Mouse (Mus musculus) kidney, embryonic 14.5 days (tissue): ENCODE measurements around the gene Arhgef25. TPM values are rescaled to one million over a fixed set of nuclear protein-coding genes. Genes with fewer than 3 reads are reported as not detected.

Experiments used
- ATAC-seq: fragments of 200-750 bp; cut with Nextera tagmentation; 2 replicates; pipeline ENCODE4 v1.8.0; 2017; ENCODE audit warnings: moderate number of reproducible peaks, mild to moderate bottlenecking, moderate TSS enrichment, moderate library complexity; ENCODE audit not compliant: low FRiP score, low TSS enrichment
- H3K27ac ChIP-seq: fragments of 300-500 bp; sonication (generic); 2 replicates; pipeline ENCODE4 v1.5.1; 2014; ENCODE audit warnings: low read depth, mild to moderate bottlenecking, low read length, moderate library complexity, mixed read lengths
- H3K27me3 ChIP-seq: fragments of 300-500 bp; sonication (generic); 2 replicates; pipeline ENCODE4 v1.6.1; 2014; ENCODE audit warnings: mild to moderate bottlenecking, low read length; ENCODE audit not compliant: control insufficient read depth, insufficient read depth
- H3K36me3 ChIP-seq: fragments of 300-500 bp; sonication (generic); 2 replicates; pipeline ENCODE4 v1.6.1; 2014; ENCODE audit warnings: low read length, mixed read lengths; ENCODE audit not compliant: control insufficient read depth, insufficient read depth
- H3K4me1 ChIP-seq: fragments of 300-500 bp; sonication (generic); 2 replicates; pipeline ENCODE4 v1.6.1; 2014; ENCODE audit warnings: low read length, mixed read lengths; ENCODE audit not compliant: control insufficient read depth, insufficient read depth
- H3K4me2 ChIP-seq: fragments of 300-500 bp; sonication (generic); replicated peaks from 2 replicates; pipeline ENCODE4 v1.6.1; 2014; ENCODE audit warnings: low read depth, mild to moderate bottlenecking, low read length
- H3K4me3 ChIP-seq: fragments of 300-500 bp; sonication (generic); 2 replicates; pipeline ENCODE4 v1.5.1; 2014; ENCODE audit warnings: mild to moderate bottlenecking, low read length
- H3K9ac ChIP-seq: fragments of 300-500 bp; sonication (generic); 2 replicates; pipeline ENCODE4 v1.6.1; 2014; ENCODE audit warnings: low read depth, mild to moderate bottlenecking, low read length, moderate library complexity
- H3K9me3 ChIP-seq: fragments of 300-500 bp; sonication (generic); 2 replicates; pipeline ENCODE4 v1.6.1; 2016; ENCODE audit warnings: low read length; ENCODE audit not compliant: control insufficient read depth
- WGBS: fragments of 180-500 bp; shearing (Covaris S2); extraction: QIAGEN DNeasy Blood & Tissue Kit; methylation state at CpG from one replicate; pipeline ENCODE4 v1.1.7; 2014; 5-methylcytosine and 5-hydroxymethylcytosine counted together
- polyA plus RNA-seq: library from polyadenylated mRNA; unstranded; fragments of >200 nt; fragmentation: Nextera tagmentation; extraction: Ambion mirVana; gene quantifications from 2 replicates; pipeline ENCODE4 v1.2.1, GENCODE M21; 2014

The Arhgef25 gene
- polyA plus RNA-seq, 1 experiment from 2014 or later = 32.9 TPM

GRCm38 (mm10) chr10:127225732-127226131 is 35.8 kb upstream of the Arhgef25 start:
- WGBS = 8% methylated on average over 10 of the region's 10 CpGs
- ATAC-seq = no peak

GRCm38 (mm10) chr10:127225213-127225612 is 35.3 kb upstream of the Arhgef25 start:
- H3K9ac ChIP-seq = no peak overlapping the region
- H3K4me2 ChIP-seq = no peak overlapping the region
- no peaks in the 10 kb centered on the region for H3K9me3 ChIP-seq
- no peaks in the 10 kb centered on the region for H3K36me3 ChIP-seq
- no peak for ATAC-seq
- no peak overlapping the region for H3K27ac ChIP-seq
- no peaks in the 10 kb centered on the region; the same call in 1 of the 2 replicates for H3K27me3 ChIP-seq
- no peak overlapping the region for H3K4me3 ChIP-seq
- 54% methylated on average over 6 of the region's 6 CpGs for WGBS
- no peaks in the 10 kb centered on the region for H3K4me1 ChIP-seq

More at GRCm38 (mm10) chr10:127225732-127226131, 35.8 kb upstream of the Arhgef25 start:
- Histone ChIP-seq H3K27ac (no peak overlapping the region), H3K4me1 (no peaks in the 10 kb centered on the region), H3K36me3 (no peaks in the 10 kb centered on the region), H3K4me3 (no peak overlapping the region), H3K27me3 (no peaks in the 10 kb centered on the region; the same call in 1 of the 2 replicates), H3K9me3 (no peaks in the 10 kb centered on the region), H3K4me2 (no peak overlapping the region), H3K9ac (no peak overlapping the region)

- Histone ChIP-seq H3K36me3 (no peaks in the 10 kb centered on the region), H3K4me1 (no peaks in the 10 kb centered on the region), H3K9ac (no peak overlapping the region), H3K27ac (no peak overlapping the region), H3K4me2 (no peak overlapping the region), H3K4me3 (no peak overlapping the region), H3K27me3 (no peaks in the 10 kb centered on the region), H3K9me3 (no peaks in the 10 kb centered on the region)
- 93% methylated on average over 2 of the region's 2 CpGs for WGBS
- no peak for ATAC-seq
These were observed 28.5 kb upstream of the Arhgef25 start for GRCm38 (mm10) chr10:127218339-127218738.

GRCm38 (mm10) chr10:127217177-127217576 is 27.3 kb upstream of the Arhgef25 start:
- H3K36me3 ChIP-seq = no peaks in the 10 kb centered on the region
- H3K4me1 ChIP-seq = no peaks in the 10 kb centered on the region
- H3K4me2 ChIP-seq = no peak overlapping the region
- H3K9me3 ChIP-seq = no peaks in the 10 kb centered on the region
- no peak overlapping the region for H3K27ac ChIP-seq
- no peak overlapping the region for H3K9ac ChIP-seq
- H3K27me3 ChIP-seq = no peaks in the 10 kb centered on the region
- ATAC-seq = no peak
- no peak overlapping the region for H3K4me3 ChIP-seq

GRCm38 (mm10) chr10:127216456-127216855 is 26.6 kb upstream of the Arhgef25 start:
- 93% methylated on average over 11 of the region's 11 CpGs for WGBS
- H3K27ac ChIP-seq = no peak overlapping the region
- ATAC-seq = no peak
- H3K4me1 ChIP-seq = no peaks in the 10 kb centered on the region
- H3K27me3 ChIP-seq = no peaks in the 10 kb centered on the region
- H3K9ac ChIP-seq = no peak overlapping the region
- no peak overlapping the region for H3K4me2 ChIP-seq
- H3K36me3 ChIP-seq = no peaks in the 10 kb centered on the region
- H3K4me3 ChIP-seq = no peak overlapping the region
- no peaks in the 10 kb centered on the region for H3K9me3 ChIP-seq

- no peak for ATAC-seq
- Histone ChIP-seq H3K4me3 (no peak overlapping the region), H3K4me1 (0 out of 2 replicates have a peak, but pooled peaks cover 6% of the 10 kb centered on the region), H3K9me3 (no peaks in the 10 kb centered on the region), H3K36me3 (no peaks in the 10 kb centered on the region), H3K4me2 (no peak overlapping the region), H3K9ac (no peak overlapping the region), H3K27me3 (no peaks in the 10 kb centered on the region), H3K27ac (no peak overlapping the region)
- 47% methylated on average over 1 of the region's 1 CpGs for WGBS
These were observed 24.5 kb upstream of the Arhgef25 start for GRCm38 (mm10) chr10:127214422-127214803.

- no peak overlapping the region for H3K4me3 ChIP-seq
- H3K27ac ChIP-seq = no peak overlapping the region
- 77% methylated on average over 13 of the region's 13 CpGs for WGBS
- H3K4me2 ChIP-seq = no peak overlapping the region
- H3K36me3 ChIP-seq = peaks cover 2% of the 10 kb centered on the region
- no peak overlapping the region for H3K9ac ChIP-seq
- ATAC-seq = no peak
- 0 out of 2 replicates have a peak, but pooled peaks cover 6% of the 10 kb centered on the region for H3K4me1 ChIP-seq
- H3K27me3 ChIP-seq = no peaks in the 10 kb centered on the region
- no peaks in the 10 kb centered on the region for H3K9me3 ChIP-seq
These were observed 24.0 kb upstream of the Arhgef25 start for GRCm38 (mm10) chr10:127213704-127214421.

- Histone ChIP-seq H3K9me3 (no peaks in the 10 kb centered on the region), H3K27me3 (no peaks in the 10 kb centered on the region), H3K4me2 (no peak overlapping the region), H3K36me3 (peaks cover 8% of the 10 kb centered on the region), H3K4me3 (no peak overlapping the region), H3K9ac (no peak overlapping the region), H3K27ac (no peak overlapping the region), H3K4me1 (0 out of 2 replicates have a peak, but pooled peaks cover 6% of the 10 kb centered on the region)
- 82% methylated on average over 8 of the region's 8 CpGs for WGBS
- ATAC-seq = no peak
These were observed 23.4 kb upstream of the Arhgef25 start for GRCm38 (mm10) chr10:127213272-127213671.

- 0% methylated on average over 35 of the region's 47 CpGs for WGBS
- H3K4me3 ChIP-seq = peak within 1 kb of the TSS; percentile 74
- peak; percentile 95 for ATAC-seq
- H3K36me3 ChIP-seq = peaks cover 19% of the 10 kb centered on the region
- H3K9me3 ChIP-seq = no peaks in the 10 kb centered on the region
- 0 out of 2 replicates have a peak, but pooled peaks cover 6% of the 10 kb centered on the region for H3K4me1 ChIP-seq
- H3K9ac ChIP-seq = peak within 1 kb of the TSS; percentile 75
- H3K27ac ChIP-seq = peak within 1 kb of the TSS; percentile 83
- peak within 1 kb of the TSS; percentile 57 for H3K4me2 ChIP-seq
- no peaks in the 10 kb centered on the region for H3K27me3 ChIP-seq
These were observed 21.6 kb upstream of the Arhgef25 start, which contains the start of gene Pip4k2c for GRCm38 (mm10) chr10:127211414-127211854. Pip4k2c (minus strand) TSS chr10:127211585.
